Mouse (Mus musculus) hindbrain, embryonic 14.5 days (tissue): ENCODE data around the gene Hoxd3. TPM values are rescaled to one million over a fixed set of nuclear protein-coding genes. Genes with fewer than 3 reads are reported as not detected.

Source experiments
- ATAC-seq: fragments of 200-750 bp; cut with Nextera tagmentation; 2 replicates; pipeline ENCODE4 v1.8.0; 2017; ENCODE audit warnings: moderate number of reproducible peaks, mild to moderate bottlenecking, moderate TSS enrichment, moderate library complexity; ENCODE audit not compliant: low FRiP score
- DNase-seq: peaks from one replicate; pipeline ENCODE4 v3.0.0-alpha.2; 2015; ENCODE audit warnings: low spot score
- H3K27ac ChIP-seq: fragments of 300-500 bp; sonication (generic); 2 replicates; pipeline ENCODE4 v1.5.1; 2014; ENCODE audit warnings: mild to moderate bottlenecking, moderate library complexity
- H3K27me3 ChIP-seq: fragments of 300-500 bp; sonication (generic); 2 replicates; pipeline ENCODE4 v1.6.1; 2014; ENCODE audit warnings: mild to moderate bottlenecking, low read length, mixed read lengths; ENCODE audit not compliant: control insufficient read depth, insufficient read depth
- H3K36me3 ChIP-seq: fragments of 300-500 bp; sonication (generic); replicated peaks from 2 replicates; pipeline ENCODE4 v1.6.1; 2014; ENCODE audit not compliant: control insufficient read depth, insufficient read depth
- H3K4me1 ChIP-seq: fragments of 300-500 bp; sonication (generic); replicated peaks from 2 replicates; pipeline ENCODE4 v1.6.1; 2014; ENCODE audit warnings: antibody characterized with exemption, low read length, mixed read lengths; ENCODE audit not compliant: control insufficient read depth, insufficient read depth
- H3K4me2 ChIP-seq: fragments of 300-500 bp; sonication (generic); replicated peaks from 2 replicates; pipeline ENCODE4 v1.6.1; 2014; ENCODE audit warnings: mild to moderate bottlenecking, moderate library complexity
- H3K4me3 ChIP-seq: fragments of 300-500 bp; sonication (generic); replicated peaks from 2 replicates; pipeline ENCODE4 v1.5.1; 2014; ENCODE audit warnings: mild to moderate bottlenecking, low read length
- H3K9ac ChIP-seq: fragments of 300-500 bp; sonication (generic); 2 replicates; pipeline ENCODE4 v1.6.1; 2014
- H3K9me3 ChIP-seq: fragments of 300-500 bp; sonication (generic); 2 replicates; pipeline ENCODE4 v1.6.1; 2016; ENCODE audit warnings: low read length; ENCODE audit not compliant: control insufficient read depth
- WGBS: fragments of 180-500 bp; shearing (Covaris S2); extraction: QIAGEN DNeasy Blood & Tissue Kit; methylation state at CpG from one replicate; pipeline ENCODE4 v1.1.7; 2014; 5-methylcytosine and 5-hydroxymethylcytosine counted together
- polyA plus RNA-seq: library from polyadenylated mRNA; unstranded; fragments of >200 nt; fragmentation: Nextera tagmentation; extraction: Ambion mirVana; gene quantifications from 2 replicates; pipeline ENCODE4 v1.2.1, GENCODE M21; 2014

The Hoxd3 gene
- polyA plus RNA-seq, 1 experiment from 2014 or later: 55.1 TPM

DNA sequence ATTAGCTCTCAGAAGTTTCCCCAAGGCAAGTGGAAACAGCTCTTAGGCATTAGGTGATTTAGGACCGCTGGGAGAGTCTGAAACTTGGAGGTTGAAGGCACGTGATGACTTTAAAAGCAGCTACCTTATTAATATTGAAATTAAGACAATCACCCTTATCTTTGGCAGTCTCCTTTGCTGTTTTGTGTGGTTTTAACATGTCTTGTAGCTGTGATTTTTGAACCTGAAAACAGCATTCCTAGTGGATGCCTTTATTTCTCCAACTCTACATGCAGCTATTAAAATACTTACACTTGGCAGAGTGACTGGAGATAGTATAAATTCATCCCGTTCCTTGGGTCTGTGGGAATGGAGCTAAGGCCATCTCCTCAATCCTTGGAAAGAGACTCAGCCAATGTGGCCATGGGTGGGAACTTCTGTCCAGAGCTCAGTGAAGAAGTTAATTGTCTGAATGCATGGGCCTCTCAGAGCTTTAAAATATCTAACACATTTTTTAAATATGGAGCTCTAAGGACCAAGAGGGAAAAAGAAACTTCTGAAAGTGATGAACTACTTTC is 41.0 kb upstream of the Hoxd3 start:
- Histone ChIP-seq H3K9me3 (no peaks in the 10 kb centered on the region), H3K27me3 (peaks cover 98% of the 10 kb centered on the region), H3K4me2 (no peak overlapping the region), H3K36me3 (no peaks in the 10 kb centered on the region), H3K9ac (no peak overlapping the region), H3K4me1 (peaks cover 4% of the 10 kb centered on the region; the same call in 1 of the 2 replicates), H3K27ac (no peak overlapping the region), H3K4me3 (no peak overlapping the region)
- ATAC-seq (no peak), DNase-seq (no peak)
- 2% methylated on average over 3 of the region's 3 CpGs for WGBS

DNA sequence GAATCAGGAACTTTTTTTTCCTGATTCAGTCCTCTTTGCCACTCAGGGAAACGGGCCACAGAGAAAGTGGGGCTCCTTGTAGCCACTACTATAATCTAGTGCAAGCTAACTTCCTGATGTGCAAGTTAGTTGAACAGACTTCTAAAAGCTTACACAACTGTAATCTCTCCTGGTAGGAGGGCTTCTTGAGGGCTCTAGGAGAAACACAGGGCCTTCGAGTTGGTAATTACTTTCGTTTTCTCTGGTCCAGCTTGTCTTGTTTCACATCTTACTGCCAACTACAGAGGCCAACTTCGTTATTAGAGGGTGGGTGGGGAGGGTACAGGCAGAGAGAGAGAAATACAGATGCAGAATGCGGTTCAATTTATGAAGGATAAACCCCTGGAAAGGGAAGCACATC is 39.9 kb upstream of the Hoxd3 start:
- Histone ChIP-seq H3K9me3 (no peaks in the 10 kb centered on the region), H3K27ac (no peak overlapping the region)
- 6% methylated on average over 5 of the region's 5 CpGs for WGBS

DNA sequence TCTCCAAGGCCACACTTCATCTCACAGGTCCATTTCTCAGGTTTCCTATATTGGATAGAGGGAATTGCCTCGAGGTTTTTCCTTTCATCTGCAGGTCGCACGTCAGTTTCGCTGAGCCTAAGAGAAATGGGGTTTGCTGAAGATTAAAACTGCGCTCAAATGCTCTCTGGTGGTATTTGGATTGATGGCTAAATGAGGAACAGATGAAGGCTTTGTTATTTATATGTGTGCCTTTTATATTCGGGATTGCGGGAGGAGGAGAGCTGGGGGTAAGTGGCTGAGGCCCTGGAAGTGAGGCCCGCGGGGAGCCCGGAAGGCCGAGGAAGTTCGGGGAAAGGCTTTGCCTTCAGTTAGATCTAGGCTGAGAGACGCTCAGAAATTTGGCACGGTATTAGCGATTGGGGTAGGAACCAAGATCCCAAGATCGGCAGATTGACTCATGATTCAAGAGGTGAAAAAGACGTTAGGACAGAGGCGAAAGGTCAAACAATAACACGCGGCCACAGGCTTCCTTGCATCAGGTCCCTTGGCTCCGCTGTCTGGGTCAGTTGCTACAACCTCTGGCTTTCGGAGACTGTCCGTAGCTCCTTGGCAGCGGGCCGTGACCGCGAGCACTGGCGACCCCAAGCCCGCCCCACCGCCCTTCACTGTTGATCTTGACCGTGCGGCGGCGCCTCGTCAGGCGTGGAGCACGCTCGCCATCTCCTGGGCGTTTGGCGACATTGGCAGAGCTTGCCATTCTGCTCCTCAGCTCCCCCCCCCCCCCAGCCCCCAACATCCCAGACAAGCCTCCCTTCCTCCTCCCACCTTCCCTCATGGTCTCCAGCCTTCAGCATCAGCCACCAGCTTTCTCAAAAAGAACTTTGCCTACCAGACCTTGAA is 39.0 kb upstream of the Hoxd3 start:
- ATAC-seq (peak; percentile 55; the same call in 1 of the 2 replicates), DNase-seq (peak; percentile 75)
- Histone ChIP-seq H3K4me2 (peak overlapping the region; percentile 39), H3K9ac (no peak overlapping the region), H3K27ac (no peak overlapping the region), H3K9me3 (no peaks in the 10 kb centered on the region), H3K4me1 (peaks cover 4% of the 10 kb centered on the region; the same call in 1 of the 2 replicates), H3K4me3 (peak overlapping the region; percentile 22), H3K27me3 (peaks cover 98% of the 10 kb centered on the region), H3K36me3 (no peaks in the 10 kb centered on the region)
- WGBS: 1% methylated on average over 40 of the region's 40 CpGs

More for the DNA sequence above, 39.9 kb upstream of the Hoxd3 start:
- Histone ChIP-seq H3K9ac (no peak overlapping the region), H3K4me3 (no peak overlapping the region), H3K27me3 (peaks cover 98% of the 10 kb centered on the region), H3K36me3 (no peaks in the 10 kb centered on the region), H3K4me1 (peaks cover 4% of the 10 kb centered on the region; the same call in 1 of the 2 replicates), H3K4me2 (no peak overlapping the region)
- no peak for ATAC-seq
- no peak for DNase-seq

DNA sequence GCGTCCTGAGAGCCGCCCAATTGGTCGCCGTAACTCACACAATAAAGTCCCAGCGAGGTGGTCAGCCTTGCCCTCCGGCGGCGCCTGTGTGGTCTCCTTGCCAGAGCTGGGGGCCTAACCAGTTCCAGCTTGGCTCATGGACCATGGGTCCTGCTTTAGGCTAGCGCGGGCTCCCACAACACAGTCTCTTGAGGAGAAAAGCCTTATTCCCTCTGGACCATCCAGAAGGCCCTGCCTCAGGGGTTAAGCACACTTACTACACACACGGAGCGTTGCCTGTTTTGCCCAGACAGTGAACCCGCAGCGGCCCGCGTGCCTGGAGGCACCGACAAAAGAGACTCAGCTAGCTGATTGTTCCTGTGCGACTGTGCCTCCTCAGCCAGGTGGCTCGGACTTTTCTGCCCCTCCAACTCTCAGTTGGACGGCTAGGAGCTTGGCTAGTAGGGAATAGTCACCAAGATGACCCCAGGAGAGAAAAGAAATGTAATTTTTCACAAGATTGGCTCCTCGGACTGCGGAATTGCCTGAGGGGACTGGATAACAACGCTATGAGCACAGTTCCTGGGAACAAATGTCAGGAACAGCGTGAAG is 37.8 kb upstream of the Hoxd3 start:
- no peak for DNase-seq
- 1% methylated on average over 24 of the region's 24 CpGs for WGBS
- no peaks in the 10 kb centered on the region for H3K36me3 ChIP-seq
- no peaks in the 10 kb centered on the region; the same call in 1 of the 2 replicates for H3K4me1 ChIP-seq
- H3K27ac ChIP-seq: no peak overlapping the region
- no peak overlapping the region for H3K4me2 ChIP-seq
- H3K9ac ChIP-seq: no peak overlapping the region
- no peaks in the 10 kb centered on the region for H3K9me3 ChIP-seq
- no peak for ATAC-seq
- H3K27me3 ChIP-seq: peaks cover 100% of the 10 kb centered on the region
- H3K4me3 ChIP-seq: no peak overlapping the region

DNA sequence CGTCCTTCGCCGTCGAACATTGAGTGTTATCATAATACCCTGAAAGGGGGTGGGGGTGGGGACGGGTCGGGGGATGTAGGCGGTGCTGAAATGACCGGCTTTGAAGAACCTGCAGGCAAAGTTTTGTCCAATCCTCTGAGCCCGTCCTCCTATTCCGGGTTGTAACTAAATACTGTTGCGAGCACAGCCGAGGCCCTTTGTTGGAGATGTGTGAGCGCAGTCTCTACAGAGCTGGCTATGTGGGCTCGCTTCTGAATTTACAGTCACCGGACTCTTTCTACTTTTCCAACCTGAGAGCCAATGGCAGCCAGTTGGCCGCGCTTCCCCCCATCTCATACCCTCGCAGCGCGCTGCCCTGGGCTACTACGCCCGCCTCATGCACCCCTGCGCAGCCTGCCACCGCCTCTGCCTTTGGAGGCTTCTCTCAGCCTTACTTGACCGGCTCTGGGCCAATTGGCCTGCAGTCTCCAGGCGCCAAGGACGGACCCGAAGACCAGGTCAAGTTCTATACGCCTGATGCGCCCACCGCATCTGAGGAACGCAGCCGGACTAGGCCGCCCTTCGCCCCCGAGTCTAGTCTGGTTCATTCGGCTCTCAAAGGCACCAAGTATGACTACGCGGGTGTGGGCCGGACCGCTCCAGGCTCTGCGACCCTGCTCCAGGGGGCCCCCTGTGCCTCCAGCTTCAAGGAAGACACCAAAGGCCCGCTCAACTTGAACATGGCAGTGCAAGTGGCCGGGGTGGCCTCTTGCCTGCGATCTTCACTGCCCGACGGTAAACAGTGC is 36.7 kb upstream of the Hoxd3 start, which contains the start of gene Hoxd12:
TSS of gene Hoxd12 (plus strand) at position 133 of the 785 bp plus-strand sequence.
- ATAC-seq: no peak
- Histone ChIP-seq H3K36me3 (no peaks in the 10 kb centered on the region), H3K4me2 (no peak within 1 kb of the TSS), H3K4me1 (no peaks in the 10 kb centered on the region; the same call in 1 of the 2 replicates), H3K9me3 (no peaks in the 10 kb centered on the region), H3K9ac (no peak within 1 kb of the TSS), H3K27me3 (peaks cover 100% of the 10 kb centered on the region), H3K27ac (no peak within 1 kb of the TSS), H3K4me3 (no peak within 1 kb of the TSS)
- WGBS: 1% methylated on average over 47 of the region's 47 CpGs
- DNase-seq: no peak

DNA sequence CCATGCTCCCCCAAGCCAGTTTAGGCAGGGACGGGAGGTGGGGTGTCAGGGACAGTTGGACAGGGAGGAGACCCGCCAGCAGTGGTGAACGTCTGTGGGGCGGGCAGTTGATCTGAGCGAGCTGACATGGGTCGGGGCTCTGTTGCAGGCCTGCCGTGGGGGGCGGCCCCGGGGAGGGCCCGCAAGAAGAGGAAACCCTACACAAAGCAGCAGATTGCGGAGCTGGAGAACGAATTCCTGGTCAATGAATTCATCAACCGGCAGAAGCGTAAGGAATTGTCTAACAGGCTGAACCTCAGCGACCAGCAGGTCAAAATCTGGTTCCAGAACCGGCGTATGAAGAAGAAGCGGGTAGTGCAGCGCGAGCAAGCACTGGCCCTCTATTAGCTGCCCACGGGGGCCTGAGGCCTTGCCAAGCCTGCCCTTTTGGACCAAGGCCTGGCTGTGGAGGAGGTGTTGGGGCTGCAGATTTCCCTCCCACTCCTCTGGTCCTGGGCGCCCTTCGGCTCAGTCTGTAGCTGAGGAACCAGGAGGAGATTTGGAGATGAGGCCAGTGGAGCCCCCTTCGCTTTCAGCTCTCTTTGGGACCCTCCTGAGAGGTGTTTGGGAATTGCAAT is 36.0 kb upstream of the Hoxd3 start:
- Histone ChIP-seq H3K27me3 (peaks cover 100% of the 10 kb centered on the region), H3K4me3 (no peak overlapping the region), H3K27ac (no peak overlapping the region), H3K4me1 (no peaks in the 10 kb centered on the region; the same call in 1 of the 2 replicates), H3K36me3 (no peaks in the 10 kb centered on the region), H3K4me2 (no peak overlapping the region), H3K9me3 (no peaks in the 10 kb centered on the region), H3K9ac (no peak overlapping the region)
- 5% methylated on average over 24 of the region's 24 CpGs for WGBS
- ATAC-seq: no peak
- no peak for DNase-seq

DNA sequence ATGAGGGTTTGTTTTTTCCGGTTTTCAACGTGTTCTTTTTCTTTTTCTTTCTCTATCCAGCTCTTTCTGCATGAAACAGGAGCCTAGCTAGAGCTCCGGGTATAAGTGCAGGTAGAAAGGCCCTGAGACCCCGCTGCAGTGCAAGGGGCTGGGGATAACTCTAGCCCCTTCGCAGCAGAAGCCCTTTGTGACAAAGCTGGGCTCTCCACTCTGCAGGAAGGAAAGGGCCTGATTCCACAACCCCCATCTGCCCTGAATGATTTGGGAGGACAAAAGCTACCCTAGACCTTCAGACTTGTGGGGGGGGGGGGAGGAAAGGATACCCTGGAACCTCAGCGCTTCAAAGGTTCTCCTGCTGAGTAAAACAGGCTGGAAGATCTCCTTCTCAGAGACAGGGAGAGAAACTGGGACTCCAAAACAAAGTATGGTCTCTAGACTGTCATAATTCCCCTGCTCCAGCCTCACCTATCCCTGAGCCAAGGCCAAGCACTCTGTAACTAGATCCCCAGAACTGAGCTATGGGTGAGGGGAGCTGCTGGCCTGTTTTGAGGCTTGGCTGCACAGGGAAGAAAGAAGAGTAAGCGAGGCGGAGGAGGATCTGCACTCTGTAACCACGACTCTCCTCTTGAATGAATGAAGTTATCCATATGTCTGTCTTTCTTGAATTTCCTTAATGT is 35.2 kb upstream of the Hoxd3 start:
- no peaks in the 10 kb centered on the region for H3K36me3 ChIP-seq
- no peaks in the 10 kb centered on the region; the same call in 1 of the 2 replicates for H3K4me1 ChIP-seq
- no peak overlapping the region for H3K27ac ChIP-seq
- DNase-seq: no peak
- H3K9ac ChIP-seq: no peak overlapping the region
- no peak overlapping the region for H3K4me3 ChIP-seq
- H3K4me2 ChIP-seq: no peak overlapping the region
- WGBS: 5% methylated on average over 9 of the region's 9 CpGs
- H3K27me3 ChIP-seq: peaks cover 100% of the 10 kb centered on the region
- ATAC-seq: no peak
- H3K9me3 ChIP-seq: no peaks in the 10 kb centered on the region

DNA sequence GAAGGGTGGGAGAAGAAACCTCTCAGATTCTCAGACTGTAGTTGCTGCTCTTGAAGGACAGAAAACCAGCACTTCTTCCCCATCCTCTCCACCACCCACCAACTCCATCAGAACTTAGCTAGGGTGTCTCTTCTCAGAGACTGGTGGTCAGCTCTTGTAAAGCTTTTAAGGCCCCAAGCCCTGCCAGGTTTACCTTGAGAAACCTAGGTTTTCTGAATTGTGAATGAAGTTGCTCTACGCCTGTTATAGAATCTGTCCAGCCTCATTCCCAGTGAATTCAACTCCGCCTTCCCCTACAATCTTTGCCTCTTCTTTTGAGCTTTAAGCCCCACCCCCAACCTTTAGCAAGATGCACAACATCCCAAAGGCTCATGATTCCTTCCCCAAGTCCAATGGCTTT is 34.6 kb upstream of the Hoxd3 start:
- Histone ChIP-seq H3K27me3 (peaks cover 100% of the 10 kb centered on the region), H3K9ac (no peak overlapping the region), H3K4me1 (no peaks in the 10 kb centered on the region; the same call in 1 of the 2 replicates), H3K9me3 (no peaks in the 10 kb centered on the region), H3K4me2 (no peak overlapping the region), H3K27ac (no peak overlapping the region), H3K4me3 (no peak overlapping the region), H3K36me3 (no peaks in the 10 kb centered on the region)
- DNase-seq (no peak), ATAC-seq (no peak)
- WGBS: 6% methylated on average over 2 of the region's 2 CpGs
